Mouse (Mus musculus): Measurements from ENCODE around the gene Gm5294.

- TF ChIP-seq GATA1 (IDR thresholded peaks at IDR 0.05; ENCODE audit: low read length) (no peak), TAL1 (IDR thresholded peaks at IDR 0.05; ENCODE audit: low read length) (no peak)
These were observed 28.9 kb upstream of the Gm5294 start for GRCm38 (mm10) chr5:138790954-138791480.

Measured in erythroblast, embryonic 14.5 days (primary cell).